Mouse (Mus musculus) heart, adult 8-10 months (tissue): ENCODE results near the gene Stard13. TPM values are rescaled to one million over a fixed set of nuclear protein-coding genes. Genes with fewer than 3 reads are reported as not detected.
A peak's percentile ranks its signal among the peaks of the same experiment; 100 is the strongest.

ENCODE experiments used
- DNase-seq: peaks from one replicate; pipeline ENCODE4 v3.0.0; 2022; ENCODE audit warnings: low spot score
- total RNA-seq, 4 experiments: library from RNA; stranded (reverse); gene quantifications; 2 replicates each; pipeline ENCODE4 v1.2.4; 2022

Stard13 gene
- total RNA-seq, 4 experiments from 2014 or later: 24.3 to 29.4 (median 27.4) TPM

DNA sequence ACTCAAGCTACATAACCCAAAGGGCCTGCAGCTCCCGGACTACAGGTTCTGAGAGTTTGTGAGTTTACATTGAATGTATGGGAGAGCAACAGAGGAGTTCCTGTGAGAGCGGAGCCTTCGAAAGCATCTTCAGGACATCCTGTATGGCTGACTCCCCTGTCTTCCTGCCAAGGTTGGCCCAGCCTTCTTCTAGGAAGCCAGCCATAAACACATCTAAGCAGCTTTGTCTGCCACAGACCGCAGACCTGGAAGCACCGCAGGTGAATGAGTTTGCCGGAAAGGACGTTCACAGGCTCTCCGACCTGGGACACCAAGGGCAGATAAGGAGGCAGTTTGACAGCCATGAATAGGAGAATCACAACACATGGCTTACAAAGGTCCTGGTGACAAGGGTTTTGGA lies 52.3 kb downstream of the Stard13 start:
- DNase-seq: peak; percentile 44

DNA sequence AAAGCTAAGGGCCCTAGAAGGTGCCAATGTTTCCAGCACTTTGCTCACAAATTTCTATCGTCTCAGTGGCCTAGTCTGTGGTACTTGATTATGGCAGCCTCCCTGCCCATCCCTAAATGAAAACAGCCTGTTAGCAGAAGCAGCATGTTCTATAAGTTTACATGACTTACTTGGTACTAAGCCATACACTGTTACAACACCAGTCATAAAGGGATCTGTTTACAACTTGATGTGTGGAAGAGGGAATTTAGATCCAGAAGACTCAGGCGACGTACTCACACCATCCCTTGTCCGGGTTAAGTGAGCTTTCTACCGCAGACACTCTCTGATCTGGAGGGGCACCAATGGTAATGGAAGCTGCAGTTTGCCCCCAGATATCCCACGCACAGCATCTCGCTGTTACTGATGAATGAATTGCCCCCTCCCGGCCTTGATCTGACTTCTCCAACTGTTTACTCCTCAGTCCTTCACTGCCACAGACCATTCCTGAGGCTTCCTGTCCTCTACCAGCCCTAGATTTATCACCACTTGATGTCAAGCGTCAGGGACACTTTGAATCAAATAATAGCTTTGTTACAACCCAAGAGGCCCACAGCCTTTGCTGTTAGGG lies 53.4 kb downstream of the Stard13 start:
- DNase-seq: no peak

DNA sequence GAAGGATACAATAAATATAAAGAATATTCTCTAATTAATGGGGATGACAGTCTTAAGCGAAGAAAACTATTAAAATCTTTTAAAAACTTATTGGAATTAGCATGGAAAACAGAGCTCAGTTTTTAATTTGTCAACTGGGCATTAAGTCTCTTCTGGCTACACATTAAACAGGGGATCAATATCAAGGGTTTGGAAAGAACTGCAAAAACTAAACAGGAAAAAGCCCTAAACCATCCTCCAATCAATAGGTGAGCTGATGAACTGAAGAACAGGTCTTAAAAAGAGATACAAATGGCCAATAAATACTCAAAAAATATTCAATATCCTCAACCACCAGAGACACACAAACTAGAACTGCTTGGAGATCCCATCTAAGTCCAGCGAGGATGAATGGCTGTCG lies 56.5 kb downstream of the Stard13 start:
- no peak for DNase-seq

DNA sequence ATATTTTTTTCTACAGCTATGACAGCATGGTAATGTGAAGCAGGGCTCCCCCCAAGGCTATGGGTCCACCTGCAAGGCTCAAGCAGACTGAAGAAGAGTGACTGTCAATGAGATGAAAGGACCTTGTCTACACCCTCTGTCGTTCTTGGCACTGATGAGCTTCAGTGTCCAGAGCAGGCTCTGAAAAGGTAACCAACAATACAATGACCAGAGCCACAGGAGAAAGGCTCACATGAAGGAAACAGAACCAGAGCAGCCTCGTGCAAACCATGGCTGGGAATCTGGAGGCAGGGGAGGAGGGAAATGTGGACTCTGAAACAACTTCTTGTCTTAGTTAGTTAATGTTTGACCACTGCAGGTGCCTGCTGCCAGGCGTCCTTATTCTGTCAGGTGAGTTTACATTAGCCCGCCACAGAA lies 57.7 kb downstream of the Stard13 start:
- no peak for DNase-seq

DNA sequence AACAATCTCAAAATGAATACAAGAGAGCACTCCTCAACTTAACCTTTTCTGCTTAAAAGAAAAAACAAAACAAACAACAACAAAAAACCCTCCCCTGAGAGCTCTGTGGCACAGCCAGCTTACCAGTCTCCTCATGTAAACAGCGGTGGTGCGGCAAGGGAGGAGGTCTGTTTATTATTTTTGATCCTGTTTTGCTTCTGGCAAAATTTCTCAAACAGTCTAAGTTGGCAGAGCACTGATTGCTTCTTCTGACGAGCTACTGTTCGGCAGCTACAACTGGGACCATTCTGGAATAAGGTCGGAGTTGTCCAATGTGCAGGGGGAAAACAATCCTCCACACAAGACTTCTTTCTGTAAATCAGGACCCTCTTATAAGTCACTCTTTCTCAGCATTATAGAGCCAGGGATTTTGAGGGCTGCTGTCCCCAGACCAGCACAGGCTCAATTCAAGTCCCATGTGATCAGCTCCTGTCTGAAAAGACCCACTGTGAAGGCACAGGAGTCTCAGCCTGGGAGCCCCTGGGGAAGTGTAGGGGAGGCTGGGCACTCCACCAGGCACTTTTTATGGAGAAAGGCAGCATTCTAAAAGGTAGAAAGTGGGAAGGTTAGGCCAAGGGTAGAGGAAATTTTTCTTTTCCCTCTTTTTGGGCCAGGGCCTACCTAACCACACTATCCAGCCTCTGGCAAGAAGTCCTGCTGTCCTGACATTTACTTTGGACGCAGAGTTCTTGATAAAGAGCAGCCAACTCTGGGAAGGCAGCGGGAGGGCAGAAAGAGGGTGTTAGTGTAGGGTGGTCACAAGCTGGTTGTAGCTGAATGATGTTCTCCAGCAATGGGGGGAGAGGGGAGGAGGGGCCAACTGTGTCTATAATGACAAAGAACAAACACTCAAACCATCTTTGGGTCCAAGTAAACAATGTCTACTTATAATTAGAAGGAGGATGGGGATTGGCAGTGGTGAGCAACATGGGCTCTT lies 58.9 kb downstream of the Stard13 start:
- peak; percentile 60 for DNase-seq

DNA sequence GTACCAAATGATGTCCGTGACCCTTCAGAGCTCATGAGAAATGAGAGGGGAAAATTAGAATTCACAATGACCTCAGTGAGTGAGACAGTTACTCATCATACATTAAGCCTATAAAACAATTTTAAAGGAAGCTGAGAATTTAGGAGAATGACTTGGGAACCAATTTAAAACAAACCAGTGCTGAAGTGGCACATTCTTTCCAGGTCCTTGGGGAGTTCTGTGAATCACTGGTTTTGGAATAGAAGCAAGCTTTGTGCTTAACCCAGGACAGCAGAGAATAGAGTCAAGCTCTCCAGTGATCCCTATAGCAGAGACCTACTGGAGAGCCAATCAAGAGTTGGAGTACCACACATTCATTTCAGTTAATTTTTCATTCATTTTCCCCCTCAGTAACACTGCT lies 59.9 kb downstream of the Stard13 start:
- DNase-seq: no peak

DNA sequence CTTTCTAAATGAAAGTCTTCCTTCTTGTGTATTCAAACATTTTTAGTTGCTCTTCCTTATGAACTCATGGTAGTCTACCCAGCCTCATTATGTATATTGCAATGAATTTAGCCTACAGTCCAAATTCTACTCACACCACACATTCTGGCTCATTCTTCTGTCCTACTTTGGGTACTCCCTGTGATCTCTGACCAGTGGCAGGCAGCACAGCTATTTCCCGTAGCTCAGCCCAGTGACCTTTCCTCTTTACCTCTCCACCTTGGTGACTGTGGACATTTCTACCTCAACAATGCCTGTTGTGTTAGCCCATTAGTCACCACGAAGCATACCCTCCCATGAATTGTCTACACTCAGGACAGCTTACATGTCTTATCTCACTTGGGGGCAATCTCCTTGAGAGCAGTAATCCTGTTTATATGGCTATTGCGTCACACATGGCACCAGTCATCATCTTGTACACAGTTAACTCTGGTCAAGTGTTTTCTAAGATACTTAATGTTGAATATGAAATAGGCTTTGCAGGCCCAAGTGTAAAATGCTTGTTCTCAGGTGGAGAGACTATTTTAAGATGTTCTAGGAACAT lies 63.4 kb downstream of the Stard13 start:
- DNase-seq: no peak

DNA sequence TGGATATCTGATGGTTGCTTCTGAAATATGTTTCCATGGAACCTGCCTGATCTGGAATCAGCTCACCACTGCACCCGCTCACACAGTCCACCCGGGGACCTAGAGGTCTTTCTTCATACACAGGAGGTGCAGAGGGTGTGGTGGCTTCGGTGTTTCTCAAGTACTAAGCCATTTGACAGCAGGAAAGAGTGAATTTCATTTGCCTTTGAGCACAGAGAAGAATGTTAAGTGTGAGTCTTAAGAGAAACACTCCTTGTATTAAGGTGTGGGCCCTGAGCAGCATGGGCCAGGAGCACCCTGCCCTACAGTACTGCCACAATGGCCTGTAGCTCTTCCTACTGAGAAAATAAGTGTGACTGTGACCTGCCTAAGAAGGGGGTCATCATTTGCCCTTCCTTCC lies 65.4 kb downstream of the Stard13 start:
- DNase-seq: no peak

DNA sequence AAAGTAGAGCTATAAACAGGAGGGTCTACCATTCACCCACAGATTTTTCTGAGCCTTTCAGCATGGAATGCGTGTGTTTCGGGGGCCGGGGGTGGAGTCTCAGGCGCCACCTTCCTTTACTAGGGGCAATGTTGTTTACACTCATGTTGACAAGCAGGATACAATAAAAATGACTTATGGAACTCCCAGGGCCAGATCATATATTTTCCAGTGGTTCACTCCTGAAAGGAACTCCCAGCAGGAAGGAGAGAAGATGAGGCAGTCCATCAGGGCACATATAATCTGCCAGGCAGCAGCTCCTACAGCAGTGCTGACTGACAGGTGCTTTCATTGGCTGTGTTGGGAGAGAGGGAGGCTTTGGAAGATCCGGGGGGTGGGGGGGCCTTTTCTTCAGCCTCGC lies 66.0 kb downstream of the Stard13 start:
- no peak for DNase-seq

DNA sequence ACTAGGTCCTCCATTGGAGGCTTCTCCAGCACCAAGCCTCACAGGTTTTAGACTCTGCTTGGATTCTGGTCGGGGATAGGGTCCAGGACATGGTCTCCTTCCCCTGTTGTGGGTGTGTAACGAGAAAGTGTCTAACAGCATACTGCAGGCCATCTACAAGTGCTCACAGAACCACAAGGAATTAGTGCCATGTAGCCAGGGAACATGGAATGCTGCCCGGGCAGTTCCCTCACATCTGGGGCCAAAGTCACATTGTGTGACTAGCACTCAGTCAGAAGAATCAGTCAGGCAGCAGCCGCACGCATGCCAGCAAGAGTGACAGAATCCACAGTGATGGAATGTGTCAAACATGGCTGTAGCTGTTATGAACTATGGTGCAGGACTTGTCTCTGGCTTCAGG lies 67.4 kb downstream of the Stard13 start:
- DNase-seq: peak; percentile 70

DNA sequence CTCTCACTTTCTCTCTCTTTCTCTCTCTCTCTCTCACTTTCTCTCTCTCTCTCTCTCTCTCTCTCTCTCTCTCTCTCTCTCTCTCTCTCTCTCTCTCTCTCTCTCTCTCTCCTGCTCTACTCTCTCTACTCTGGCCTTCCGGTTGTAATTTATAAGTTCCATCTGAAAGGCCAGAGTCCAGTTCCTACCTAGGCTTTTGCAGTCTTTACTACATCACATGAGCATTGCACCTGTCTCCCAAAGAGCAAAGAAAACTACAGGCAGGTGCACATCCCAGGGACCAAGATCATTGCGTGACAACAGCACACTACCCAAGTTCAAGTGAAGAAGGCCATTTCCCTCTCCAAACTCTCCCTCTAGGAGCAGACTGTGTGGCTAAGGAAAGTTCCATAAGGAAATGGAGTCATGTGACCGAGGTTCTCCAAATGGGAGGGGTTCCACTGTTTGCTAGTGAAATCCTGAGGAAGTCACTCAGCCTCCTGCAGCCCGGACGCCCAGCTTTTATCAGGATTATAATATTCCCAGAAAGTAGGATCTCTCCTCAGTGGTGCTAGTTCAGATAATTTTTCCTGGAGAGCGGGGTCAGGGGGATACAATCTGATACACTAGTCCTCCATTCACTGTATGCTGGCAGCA lies 68.1 kb downstream of the Stard13 start:
- DNase-seq: no peak

DNA sequence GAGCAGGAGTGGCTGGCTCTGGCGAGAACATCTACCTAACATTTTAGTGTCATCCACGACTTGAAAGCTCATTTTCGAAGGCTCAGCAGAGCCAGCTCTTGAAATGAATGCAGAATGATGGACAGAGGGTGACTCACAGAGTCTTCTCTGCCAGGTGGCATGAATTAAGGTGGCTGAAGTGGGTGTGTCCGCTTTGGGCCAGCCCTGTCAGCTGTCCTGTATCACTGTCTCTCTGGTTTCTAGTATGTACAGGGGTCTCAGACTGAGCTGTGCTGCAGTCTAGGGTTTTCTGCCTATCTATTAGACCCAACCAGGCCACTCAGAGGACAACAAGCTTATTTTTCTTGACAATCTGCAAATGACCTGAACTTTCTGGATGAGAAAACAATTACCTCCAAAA lies 68.8 kb downstream of the Stard13 start:
- DNase-seq: no peak

DNA sequence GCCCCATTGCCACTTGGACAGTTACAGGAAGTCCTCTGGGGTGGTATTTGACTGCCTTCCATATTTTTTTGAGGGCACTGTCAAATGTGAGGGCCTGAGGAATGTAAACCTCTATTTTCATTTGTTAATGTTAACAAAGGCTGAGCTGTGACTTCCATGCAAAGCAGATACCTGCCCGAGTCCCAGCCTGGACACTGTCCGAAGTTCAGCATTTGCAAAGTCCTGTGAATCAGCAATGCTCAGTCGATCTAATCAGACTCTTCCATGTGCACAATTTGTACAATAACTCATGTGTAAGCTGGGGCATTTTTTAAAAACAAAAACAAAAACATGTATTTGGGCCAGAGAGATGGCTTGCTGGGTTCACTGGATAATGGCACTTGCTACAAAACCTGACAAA lies 71.0 kb downstream of the Stard13 start:
- no peak for DNase-seq

DNA sequence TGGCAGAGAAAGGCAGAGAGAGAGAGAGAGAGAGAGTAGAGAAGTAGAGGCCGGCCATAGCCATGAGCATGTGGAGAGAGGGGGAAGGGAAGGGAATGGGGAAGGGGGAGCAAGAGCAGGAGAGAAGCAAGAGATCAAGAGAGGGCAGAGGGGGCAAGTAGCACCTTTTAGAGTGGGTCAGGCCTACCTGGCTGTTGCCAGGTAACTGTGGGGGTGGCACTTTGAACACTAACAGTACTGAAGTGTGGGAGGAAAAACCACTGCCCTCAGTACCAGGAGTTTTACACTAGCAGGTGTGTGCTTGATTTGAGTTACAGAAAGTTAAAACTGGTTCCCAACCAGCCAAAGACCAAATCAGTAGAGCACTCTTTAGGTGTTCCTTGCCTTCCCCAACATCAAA lies 78.4 kb downstream of the Stard13 start:
- no peak for DNase-seq

DNA sequence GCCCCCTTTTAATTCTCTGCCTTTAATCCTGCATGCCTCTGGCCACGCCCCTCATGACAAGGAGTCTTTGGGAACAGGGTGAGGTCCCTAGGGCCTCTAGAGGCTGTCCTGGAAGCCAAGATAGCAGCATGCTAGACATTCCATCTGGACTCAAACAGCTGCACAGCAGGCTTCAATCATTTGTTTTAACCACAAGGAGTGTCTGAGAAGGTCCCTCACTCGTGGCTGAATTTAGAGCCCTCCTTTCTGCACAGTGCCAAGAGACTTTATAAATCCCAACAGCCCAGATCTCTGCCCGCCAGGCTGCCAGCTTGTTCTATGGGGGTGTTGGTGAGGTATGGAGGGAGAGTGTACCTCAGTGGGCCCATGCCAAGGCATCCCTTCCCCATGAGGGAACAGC lies 78.9 kb downstream of the Stard13 start:
- DNase-seq: peak; percentile 61

DNA sequence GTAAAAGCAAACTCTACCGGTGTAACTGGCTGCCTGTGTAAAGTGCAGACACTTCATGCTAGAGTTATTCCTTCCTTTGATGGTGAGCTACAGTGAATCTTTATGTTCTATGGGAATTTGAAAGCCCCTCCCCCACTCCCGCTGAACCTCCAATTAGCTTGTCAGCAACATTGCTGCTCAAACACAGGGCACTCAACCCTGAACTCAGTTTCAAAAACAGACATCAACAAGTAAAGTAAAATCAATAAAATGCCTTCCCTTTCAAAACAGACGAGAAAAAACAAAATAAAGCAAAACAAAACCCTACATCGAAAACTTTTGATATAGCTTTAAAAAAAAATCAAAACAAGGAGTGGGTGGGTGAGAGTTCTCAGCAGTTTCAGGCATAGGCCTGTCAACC lies 79.6 kb downstream of the Stard13 start:
- DNase-seq: no peak

DNA sequence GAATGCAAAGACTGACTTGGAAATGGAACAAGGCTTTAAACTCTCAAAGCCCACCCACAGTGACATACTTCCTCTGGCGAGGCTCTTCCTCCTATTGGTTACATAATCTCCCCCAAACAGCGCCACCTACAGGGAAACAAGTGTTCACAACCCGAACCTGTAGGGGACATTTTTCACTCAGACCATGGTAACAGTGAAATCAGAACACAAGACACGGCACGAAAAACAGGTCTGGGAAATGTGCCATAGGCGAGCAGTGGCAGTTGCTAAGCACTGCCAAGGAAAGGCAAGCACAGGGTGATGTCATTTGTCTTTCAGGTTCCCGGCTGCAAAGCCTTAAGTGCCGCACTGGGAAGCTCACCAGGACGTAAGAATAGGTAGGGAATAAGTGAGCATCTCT lies 82.1 kb downstream of the Stard13 start:
- peak; percentile 41 for DNase-seq

DNA sequence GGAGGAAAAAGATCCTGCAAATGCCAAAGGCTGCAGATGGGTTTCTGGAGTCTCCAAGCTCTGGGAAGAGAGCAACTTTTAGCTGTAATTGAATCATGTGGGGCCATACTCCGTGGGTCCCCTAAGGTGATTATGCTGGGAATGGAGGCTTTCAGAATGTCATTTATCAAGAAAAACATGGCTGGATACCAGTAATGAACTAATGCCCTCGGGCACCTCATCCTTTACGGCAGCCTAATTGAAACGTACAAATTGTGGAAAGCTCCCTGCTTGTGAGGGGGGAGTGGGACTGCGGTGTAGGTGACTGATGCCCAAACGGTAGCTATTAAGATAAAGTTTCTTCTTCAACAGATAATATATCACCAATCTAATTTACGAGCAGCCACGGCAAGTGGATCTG lies 84.1 kb downstream of the Stard13 start:
- DNase-seq: no peak

DNA sequence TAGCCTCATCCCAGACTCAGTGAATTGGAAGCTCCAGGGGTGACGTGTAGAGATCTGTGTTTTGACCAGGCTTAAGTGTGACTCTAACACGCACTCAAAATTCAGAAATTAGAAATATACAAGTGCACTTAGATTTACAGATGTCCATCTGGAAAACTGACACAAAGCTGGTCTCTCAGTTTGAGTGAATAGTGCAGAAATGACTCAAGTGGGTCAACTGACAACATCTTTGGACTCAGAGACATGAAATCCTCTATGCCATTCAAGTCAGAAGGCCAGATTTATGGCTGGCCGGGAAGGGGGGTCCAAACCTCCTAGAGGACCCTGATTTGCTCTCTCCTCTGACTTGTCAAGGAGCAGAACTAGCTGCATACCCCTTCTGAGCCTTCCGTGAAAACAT lies 85.6 kb downstream of the Stard13 start:
- no peak for DNase-seq

DNA sequence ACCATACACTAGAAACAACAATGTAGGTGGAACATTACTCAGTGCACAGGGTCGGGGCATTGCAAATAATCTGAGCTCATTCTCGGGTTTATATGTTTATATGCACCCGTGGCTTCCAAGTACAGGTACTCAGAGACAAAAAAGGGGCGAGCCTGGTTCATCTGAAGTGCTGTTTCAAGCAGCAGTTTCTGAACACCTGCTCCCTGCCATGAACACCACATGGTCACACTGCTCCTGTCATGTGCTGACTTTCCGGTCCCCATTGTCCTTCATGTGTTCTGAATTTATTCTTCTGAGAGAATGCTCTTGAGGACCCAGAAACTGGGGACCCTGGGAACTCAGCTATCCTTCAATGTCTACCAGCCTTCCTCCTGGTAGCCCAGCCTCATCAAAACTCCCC lies 87.8 kb downstream of the Stard13 start:
- no peak for DNase-seq

DNA sequence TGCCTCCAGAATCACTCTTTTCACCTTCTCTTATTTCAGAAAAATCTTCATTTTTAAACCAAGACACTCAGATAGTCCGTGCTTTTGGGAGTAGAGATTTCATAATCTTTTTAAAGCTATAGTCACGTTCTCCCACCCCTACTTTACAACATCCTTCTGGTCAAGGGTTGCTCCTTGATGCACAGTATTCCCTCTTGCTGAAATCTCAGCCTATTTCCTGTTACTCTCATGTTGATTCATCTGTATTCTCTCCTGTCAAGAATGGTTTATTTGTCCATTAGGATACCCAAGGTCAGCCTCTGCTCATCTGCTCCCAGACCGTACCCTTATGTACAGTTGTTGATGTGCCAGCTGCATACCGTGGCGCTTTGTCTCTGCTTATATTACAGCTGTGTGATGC lies 89.7 kb downstream of the Stard13 start:
- DNase-seq: no peak
